Mouse (Mus musculus) c-Kit-positive CD71-negative TER-119-negative erythroid progenitor cells, embryonic 14.5 days (primary cell): ENCODE measurements around the gene Maff.

ENCODE experiments used
- DNase-seq: peaks from one replicate; pipeline ENCODE4 v3.0.0-alpha.2; 2013; ENCODE audit warnings: low read depth

The Maff gene

DNA sequence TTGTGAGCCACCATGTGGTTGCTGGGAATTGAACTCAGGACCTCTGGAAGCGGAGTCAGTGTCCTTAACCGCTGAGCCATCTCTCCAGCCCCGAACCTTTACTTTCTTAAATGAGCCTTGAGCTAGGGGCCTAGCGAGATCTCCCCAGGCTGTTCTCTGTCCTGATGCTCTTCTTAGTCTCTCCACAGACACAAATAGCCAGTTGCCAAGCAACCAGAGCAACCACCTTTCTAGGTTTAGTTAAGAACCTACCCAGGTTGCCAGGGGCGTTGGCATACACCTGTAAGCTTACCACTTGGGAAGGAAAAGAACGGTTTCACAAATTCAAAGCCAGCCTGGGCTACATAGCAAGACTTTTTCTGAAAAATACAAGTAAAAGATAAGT lies 16.4 kb upstream of the Maff start:
- no peak for DNase-seq

DNA sequence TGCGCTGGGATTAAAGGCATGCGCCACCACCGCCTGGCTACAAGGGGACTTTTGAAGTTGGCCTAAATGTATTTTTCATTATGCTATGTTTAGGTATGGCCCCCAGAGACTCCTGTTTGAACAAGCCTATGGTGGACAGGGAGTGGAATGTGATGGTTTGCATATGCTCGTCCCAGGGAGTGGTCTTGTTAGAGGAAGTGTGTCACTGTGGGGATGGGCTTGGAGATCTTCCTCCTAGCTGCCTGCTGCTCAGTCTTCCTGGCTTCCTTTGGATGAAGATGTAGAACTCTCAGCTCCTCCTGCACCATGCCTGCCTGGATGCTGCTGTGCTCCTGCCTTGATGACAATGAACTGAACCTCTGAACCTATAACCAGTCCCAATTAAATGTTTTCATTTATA lies 15.9 kb upstream of the Maff start:
- DNase-seq: no peak

DNA sequence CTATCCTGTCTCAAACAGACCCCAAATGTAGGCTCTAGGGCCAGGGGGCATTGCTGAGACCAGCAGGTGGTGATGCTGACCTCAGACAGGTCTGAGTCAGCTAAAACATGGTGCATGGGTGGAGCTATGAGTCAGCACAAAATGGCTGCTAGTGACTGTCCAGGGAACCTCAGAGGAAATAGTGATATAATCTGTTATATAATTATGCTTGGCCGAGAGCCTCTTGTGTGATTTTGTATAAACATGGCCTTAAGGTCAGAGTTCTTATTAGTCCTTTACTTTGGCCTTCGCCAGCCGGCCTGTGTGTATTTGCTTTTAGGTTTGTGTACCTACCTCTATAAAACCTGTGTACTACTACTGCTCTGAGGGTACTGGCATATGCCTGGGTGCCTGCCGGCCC lies 13.0 kb upstream of the Maff start:
- DNase-seq: no peak

DNA sequence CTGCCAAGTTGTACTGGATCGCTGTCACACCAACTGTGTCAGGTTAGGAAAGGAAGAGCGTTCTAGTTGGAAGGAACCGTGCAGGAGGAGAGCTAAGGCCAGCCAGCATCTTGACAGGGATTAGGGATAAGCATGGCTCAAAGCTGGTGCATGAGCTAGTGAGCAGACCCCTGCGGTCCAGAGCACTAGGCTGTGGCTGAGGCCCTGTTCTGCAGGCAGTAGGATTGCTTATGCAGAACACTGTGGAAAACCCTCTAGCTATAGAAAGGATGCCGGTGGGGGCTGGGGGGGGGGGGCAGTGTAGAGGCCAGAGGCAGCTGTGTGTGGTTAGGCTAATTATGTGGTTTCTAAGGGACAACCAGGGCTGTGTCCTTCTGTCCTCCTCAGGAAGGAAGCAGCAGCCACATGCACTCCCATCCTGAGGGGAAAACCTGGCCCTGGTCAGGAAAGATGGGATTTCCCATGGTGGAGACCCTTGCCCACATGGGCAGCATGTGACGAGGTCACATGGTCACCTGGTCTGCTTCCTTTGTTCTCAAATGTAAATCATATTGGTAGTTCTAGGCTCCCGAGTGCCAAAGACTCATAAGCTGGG lies 11.3 kb upstream of the Maff start:
- DNase-seq: no peak

DNA sequence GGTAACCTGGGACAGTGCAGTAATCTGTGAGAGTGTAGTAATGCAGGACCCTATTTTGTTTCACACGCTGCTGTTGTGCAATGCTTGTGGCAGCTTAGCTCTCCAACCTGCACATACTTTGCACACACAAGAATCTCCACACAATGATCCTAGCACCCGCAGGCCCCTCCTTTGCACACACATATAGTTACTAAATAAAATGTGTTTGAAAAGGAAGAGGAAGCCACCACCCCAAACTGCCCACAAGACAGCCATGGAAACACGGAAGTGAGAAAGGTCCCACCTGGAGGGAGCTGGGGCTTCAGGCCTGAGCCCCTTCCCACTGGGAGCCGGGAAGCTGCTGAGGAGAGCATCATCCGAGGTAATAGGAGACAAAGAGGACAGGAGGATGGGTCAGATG lies 7.4 kb upstream of the Maff start:
- no peak for DNase-seq

DNA sequence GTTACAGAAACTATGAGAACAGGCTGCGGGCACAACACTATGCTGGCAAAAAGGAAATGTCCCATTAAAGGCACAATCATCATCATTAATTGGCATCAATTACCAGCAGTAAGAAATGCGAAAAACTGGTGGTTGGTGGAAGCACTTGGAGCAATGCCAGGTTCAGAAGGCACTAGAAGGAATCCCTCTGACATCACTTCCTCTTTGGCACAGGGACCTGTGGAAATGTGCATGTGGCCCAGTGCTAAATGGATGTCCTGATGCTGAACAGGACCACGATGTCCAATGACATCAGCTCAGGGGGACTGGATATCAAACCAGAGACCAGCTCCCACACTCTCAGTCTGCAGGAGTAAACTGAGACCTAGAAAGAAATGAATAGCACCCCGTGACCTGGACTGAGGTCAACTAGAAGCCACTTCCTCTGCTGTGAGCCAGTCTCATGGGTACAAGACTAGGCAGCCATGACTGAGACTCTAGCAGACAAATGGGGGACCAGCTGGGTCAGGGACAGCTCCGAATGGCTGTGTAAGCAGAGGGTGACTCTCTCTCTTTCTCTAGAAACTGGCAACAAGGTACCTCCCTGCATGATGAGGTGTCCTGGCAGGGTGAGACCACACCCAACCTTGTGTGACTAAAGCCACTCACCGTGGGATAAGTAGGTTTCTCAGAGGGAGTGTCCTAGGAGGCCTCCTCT lies 3.6 kb upstream of the Maff start:
- no peak for DNase-seq

DNA sequence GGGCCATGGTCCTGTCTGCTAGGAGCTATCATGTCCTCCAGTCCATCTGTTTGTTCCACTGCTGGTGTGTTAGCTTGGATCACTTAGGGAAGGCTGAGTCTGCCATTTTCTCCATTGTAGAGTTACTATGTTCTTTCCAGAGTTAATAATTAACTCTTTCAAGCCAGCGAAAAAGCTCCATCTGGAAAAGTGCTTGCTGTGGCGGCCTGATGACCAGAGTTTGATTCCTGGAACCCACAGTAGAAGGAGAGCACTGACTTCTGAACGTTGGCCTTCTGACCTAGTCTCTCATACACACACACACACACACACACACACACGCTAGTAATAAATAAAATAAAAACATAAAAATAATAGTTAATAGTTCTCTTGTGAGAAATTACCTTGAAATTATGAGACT lies 1.8 kb upstream of the Maff start:
- DNase-seq: no peak

DNA sequence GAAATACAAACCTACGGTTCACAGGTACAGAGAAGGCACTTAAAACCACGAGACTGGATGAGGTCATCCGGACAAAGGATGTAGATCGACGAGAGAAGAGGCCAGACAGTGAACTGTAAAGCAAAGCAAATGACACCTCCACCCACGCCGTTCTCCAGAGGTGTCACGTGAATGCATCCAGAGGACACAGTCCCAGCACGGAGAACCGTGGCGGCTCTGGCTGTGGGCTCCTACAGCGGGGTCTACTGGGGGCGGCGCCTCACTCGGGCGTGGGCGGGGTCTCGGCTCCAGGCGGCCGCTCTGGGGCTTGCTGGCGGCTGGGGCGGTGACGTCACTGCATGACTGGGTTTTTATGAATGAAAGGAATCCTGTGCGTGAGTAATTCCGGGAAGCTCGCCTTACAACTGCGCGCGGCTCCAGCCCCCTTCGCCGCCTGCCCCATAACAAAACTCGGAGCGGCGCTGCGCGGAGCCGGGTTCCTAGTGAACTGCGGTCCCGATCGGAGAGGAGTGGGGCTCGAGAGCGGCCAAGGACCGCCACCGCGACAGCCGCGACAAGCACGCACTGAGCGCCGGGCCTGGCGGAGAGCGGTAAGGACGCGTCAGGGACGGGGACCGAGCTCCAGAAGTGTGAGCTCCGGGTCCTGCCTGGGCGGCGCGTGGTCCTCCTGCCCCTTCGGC lies 884 bp downstream of the Maff start:
- DNase-seq: peak; percentile 82

DNA sequence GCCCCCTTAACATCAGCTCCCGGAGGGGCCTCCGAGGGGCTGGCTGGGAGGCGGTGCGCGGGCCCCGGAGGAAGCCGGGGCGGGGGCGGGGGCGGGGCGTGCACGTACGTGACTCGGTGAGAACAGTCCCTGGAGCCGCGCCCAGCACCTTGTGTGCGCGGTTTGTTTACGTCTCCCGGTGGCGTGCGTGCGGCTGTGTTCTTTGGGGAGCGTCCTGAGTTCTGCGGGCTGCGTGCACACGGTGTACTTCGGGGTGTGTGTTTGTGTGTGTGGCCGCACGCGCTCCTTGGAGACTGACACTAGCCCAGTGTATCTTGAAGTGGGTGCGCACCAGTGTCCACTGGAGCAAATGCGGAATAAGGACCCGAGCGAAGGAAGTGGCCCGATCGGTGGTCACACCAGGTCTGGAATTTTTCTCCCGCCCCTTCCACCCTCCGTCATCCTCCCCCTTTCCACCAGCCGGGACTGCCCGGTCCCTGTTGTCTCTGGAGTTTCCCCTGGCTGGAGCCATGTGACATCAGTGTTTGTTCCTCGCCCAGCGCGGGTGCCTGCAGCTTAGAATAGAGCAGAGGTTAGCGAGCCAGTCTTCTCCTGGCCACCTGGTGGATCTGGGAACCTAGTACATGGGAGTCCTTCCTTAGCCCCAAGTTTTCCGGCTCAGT lies 1.6 kb downstream of the Maff start:
- no peak for DNase-seq

DNA sequence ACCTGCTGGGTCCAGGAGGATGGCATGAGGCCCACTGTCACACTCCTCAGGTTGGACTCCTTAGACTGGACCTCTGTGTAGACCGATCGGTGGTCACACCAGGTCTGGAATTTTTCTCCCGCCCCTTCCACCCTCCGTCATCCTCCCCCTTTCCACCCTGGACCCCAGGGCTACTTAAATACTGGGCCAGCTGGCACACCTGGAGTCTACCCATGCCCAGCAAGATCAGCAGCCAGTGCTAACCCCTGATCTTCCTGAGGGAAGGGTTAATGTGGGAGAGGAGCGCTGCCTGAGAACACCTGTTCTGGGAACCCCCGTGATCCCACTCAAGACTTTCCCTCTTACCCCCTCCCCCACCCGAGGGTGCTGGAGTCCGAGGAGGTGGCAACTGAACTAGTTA lies 2.2 kb downstream of the Maff start:
- no peak for DNase-seq

DNA sequence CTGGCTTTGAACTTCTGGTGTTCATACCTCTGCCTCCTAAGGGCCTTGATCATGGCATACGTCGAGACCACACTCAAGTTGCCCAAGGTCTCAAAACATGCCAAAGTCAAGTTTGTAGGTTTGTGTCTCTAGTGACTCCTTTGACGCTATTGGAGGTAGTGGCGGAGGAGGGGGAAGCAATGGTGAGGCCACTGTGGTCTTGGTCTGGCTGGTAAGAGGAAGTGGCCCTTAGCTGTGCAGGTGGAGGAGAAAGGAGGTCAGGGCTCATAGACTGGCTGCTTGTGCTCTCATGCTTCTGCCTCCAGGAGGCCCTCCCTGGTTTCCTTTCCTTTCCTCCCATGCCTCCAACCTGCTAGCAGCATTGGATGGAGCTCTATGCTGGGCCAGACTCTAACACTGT lies 4.4 kb downstream of the Maff start:
- no peak for DNase-seq

DNA sequence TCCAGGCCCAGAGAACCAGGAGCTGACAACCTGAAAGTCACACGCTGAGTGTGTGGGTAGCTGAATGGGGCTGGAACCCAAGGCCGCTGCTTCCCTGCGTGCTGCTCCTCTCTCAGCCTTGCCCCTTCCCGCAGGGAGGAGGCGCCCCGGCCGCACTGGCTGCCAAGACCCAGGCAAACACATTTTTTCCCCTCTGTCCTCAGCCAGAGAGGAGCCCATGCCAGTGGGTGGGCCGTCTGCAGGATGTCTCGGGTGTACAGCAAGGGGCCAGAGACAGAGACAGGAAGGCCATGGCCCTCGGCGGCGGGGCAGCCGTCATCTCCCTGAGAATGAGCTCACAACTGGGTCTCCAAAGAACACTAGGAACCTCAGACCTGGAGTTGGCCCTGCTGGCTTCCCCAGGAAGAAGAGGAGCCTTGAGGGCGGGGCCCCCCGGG lies 4.9 kb downstream of the Maff start:
- no peak for DNase-seq

DNA sequence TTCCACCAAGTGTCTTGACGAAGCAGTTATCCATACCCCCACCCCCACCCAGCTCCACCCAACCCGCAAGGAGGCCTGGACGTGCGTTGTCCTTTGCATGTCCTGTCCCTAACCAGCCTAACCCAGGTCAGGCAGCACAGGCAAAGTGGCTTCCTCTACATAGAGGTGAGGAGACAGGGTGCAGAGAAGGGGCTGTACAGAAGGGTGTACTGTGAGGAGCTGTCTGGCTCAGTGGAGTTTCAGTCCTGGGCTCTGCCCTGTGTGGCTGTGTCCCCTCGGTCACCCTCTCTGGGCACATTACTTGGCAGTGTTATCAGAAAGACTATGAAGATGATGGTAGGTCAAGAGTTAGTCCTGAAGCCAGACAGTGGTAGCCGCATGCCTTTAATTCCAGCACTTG lies 6.1 kb downstream of the Maff start:
- no peak for DNase-seq

DNA sequence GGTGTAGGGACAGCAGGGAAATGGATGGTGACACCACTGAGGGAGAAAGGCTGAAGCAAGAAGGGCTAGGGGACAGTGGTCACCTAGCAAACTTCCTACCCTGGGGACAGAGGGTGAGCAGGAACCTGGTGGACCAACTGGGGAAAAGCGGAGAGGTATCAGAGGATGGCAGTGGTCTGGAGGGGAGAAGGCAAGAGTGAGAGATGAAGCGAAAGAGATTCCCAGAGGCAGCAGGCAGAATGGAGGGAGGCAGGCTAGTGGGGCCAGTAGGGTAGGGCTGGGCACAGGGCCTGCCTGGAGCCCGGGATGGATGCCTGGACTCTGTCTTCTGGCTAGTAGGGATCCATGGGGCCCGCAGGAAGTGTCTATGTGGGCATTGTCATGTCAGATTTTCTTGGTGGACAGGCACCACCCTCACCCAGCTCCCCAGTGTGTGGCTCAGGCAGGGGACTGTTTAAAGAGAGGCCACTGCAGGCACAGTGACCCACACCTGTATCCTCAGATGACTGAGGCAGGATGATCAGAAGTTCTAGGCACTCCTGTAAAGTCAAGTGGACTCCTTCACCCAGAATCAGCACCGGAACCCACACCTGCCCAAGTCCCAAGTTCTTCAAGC lies 7.4 kb downstream of the Maff start:
- DNase-seq: no peak

DNA sequence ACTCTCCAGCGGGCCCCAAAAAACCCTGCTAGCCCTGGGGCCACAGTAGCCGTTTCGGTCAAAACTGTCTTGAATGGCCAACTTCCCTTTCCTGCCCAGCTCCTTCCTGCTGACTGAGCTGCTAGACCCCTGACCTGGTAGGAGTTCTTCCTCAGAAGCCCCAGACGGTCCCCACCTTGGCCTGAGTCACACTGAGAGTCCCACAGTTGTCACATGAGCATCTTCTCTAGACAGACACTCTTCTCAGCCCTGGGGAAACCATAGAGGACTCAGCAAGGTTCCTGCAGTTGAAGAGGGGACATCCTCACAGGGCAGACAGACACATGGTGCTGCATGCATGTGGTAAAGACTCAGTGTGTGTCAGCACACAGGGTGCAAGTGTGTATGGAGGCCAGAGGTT lies 8.2 kb downstream of the Maff start:
- no peak for DNase-seq

DNA sequence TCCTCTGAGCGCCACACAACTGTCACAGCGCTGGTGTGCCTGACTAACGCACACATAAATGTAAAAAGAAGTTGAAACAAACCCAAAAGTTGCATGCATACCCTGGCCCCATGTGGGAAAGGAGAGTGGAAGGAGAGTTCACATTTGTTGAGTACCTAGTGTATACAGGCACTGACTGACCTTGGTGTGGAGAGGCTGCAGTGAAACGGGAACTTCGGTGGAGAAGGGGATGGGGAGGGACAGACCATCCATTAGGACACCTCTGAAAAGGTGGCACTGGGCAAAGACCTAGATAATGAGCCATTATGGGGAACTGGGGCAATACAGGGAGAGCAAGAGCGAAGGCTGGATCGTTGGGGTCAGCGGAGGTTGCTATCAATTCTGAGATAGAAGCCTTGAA lies 10.1 kb downstream of the Maff start:
- no peak for DNase-seq

DNA sequence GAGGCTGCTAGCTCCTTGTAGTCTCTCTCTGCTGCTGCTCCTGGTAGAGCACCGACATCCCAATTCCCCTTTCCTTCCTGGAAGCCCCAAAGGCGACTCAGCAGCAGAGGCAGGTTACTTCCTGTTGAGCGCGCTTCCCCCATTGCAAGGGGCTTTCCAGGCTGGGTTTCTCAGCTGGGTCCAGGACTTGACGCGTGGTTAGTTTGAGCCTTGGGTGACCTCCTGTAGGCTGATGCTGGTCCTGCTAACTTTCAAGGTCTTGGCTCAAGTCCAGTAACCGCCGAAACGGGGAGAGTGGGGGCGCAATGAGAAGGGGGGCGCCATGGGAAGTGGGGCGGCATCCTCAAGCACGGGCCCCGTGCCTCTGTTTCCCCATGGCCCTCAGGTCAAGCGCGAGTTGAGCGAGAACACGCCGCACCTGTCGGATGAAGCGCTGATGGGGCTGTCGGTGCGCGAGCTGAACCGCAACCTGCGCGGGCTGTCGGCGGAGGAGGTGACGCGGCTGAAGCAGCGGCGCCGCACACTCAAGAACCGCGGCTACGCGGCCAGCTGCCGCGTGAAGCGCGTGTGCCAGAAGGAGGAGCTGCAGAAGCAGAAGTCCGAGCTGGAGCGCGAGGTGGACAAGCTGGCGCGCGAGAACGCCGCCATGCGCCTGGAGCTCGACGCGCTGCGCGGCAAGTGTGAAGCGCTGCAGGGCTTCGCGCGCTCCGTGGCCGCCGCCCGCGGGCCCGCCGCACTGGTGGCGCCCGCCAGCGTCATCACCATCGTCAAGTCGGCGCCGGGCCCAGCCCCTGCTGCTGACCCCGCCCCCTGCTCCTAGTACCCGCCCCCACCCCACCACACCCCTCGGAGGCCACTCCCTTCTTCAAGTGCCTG lies 10.9 kb downstream of the Maff start:
- DNase-seq: no peak

DNA sequence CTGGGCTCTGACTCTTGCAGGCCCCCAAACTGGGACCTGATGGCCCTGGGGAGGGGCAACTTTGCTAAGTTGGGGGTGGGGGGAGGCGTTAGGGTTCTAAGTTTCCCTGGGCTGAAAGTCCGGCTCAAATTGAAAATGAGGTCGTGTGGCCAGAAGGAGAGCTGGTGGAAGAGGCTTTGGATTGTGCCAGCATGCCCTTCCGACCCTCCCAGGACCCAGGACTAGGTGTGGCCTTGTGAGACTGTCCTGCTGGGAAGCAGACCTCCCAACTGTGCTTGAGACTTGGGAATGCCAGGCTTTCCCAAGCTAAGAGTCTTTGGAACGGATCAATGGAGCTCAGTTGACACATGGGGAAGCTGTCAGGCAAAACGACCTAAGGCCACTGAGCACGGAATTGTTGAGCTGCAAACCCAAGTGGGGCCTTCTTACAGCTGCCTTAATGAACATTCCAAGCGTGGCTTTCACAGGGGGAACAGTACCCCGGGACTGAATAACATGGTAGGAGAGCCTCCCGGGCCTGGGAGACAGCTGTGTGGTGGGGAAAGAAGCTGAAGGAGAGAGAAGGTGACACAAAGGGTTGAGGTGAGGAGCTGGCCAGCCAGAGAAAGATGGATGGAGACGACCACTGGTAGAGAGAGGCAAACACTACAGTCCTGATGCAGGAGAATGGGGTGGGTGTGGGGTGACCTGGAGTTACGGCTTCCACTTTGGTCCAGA lies 11.7 kb downstream of the Maff start:
- DNase-seq: no peak

DNA sequence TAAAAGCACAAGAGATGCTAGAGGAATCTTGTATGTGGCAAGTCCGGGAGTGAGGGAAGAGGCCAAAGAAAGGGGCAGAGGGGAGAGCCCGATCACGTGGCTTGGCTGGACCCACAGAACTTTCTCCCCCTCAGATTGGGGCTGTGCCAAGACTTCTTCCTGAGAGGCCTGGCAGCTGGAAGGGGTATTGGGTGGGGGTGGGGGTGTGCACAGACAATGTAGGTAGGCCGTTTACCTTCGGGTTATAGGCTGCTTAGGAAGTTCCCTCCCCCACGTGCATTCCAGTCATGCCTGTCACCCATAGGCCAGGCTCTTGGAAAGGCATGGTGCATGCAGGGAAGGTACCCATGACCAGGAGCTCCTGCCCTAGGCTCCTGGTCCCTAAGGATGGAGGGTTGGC lies 13.5 kb downstream of the Maff start:
- no peak for DNase-seq

DNA sequence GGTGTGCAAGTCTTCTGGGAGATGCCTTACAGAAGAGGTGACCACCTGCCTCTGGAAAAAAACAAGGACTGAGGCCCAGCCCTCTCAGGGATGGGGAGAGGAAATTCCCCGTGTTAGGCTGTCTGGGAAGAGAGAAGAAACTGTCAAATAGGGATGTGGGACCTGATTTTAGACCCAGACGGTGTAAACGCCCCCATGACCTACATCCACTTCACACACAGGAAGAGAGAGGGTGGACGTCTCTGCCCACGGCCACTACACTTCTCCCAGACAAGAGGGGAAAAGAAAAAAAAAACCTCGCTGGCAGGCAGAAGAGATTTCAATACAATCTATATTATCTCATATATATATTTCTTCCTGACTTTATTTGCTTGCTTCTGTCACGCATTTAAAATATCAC lies 13.9 kb downstream of the Maff start:
- DNase-seq: no peak

DNA sequence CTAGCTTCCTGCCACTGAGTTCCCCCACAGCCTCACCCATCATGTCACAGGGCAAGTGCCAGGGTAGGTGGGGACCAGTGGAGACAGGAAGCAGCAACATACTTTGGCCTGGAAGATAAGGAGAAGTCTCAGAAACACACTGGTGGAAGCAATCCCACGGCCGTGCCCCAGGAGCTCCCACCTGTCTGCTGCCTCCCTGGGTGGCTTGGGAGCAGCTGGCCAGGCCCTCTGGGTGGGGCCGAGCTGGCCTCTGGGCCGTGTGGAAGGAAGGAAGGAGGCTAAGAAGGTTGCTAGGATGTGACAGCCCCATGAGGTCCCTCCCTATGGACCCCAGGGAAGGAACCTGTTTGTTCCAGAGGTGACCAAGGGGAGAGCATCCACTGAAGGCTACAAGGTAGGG lies 14.6 kb downstream of the Maff start:
- DNase-seq: no peak
